Mouse (Mus musculus) heart, adult 2 months (tissue): ENCODE measurements around the gene Smchd1.

ENCODE experiments used
- CTCF ChIP-seq: fragments of 200-600 bp; IDR thresholded peaks from 2 replicates; pipeline ENCODE4 v1.8.1; 2022; ENCODE audit warnings: antibody characterized with exemption, mild to moderate bottlenecking, moderate library complexity
- POLR2A ChIP-seq: fragments of 200-500 bp; IDR thresholded peaks from 2 replicates; pipeline ENCODE4 v1.6.1; 2011; ENCODE audit warnings: mild to moderate bottlenecking, low read depth, low read length, control low read depth; ENCODE audit not compliant: insufficient read depth

- no peak for TF ChIP-seq CTCF
- TF ChIP-seq POLR2A: no peak
Observed at GRCm38 (mm10) chr17:71506832-71507231, 31.7 kb upstream of the Smchd1 start.
